Mouse (Mus musculus) testis, adult 2 months (tissue): ENCODE results near the gene Pea15a. TPM values are rescaled to one million over a fixed set of nuclear protein-coding genes. Genes with fewer than 3 reads are reported as not detected.
"Not testable (repeated sequence)": the region's sequence is repeated elsewhere in the genome, so short reads cannot be mapped to it uniquely, and the experiment has no call there.

Source experiments
- H3K27ac ChIP-seq: fragments of 200-500 bp; 2 replicates; pipeline ENCODE4 v1.5.1; 2012; ENCODE audit warnings: low read depth, low read length; ENCODE audit not compliant: control insufficient read depth, insufficient read depth
- H3K27me3 ChIP-seq: fragments of 200-500 bp; 2 replicates; pipeline ENCODE4 v1.6.1; 2012; ENCODE audit warnings: mild to moderate bottlenecking, low read length, moderate library complexity; ENCODE audit not compliant: control insufficient read depth, insufficient read depth
- H3K36me3 ChIP-seq: fragments of 200-500 bp; 2 replicates; pipeline ENCODE4 v1.6.1; 2012; ENCODE audit warnings: mild to moderate bottlenecking, low read length; ENCODE audit not compliant: control insufficient read depth, insufficient read depth
- H3K4me1 ChIP-seq: fragments of 200-500 bp; 2 replicates; pipeline ENCODE4 v1.6.1; 2012; ENCODE audit warnings: low read length; ENCODE audit not compliant: control insufficient read depth, insufficient read depth
- H3K4me3 ChIP-seq: fragments of 200-500 bp; 2 replicates; pipeline ENCODE4 v1.5.1; 2012; ENCODE audit warnings: low read depth, mild to moderate bottlenecking, low read length, moderate library complexity, mixed read lengths; ENCODE audit not compliant: control insufficient read depth
- CTCF ChIP-seq: fragments of 200-500 bp; IDR thresholded peaks from 2 replicates; pipeline ENCODE4 v1.5.1; 2012; ENCODE audit warnings: low read depth, mild to moderate bottlenecking, inconsistent platforms, low read length, moderate library complexity; ENCODE audit not compliant: control insufficient read depth, insufficient read depth, insufficient replicate concordance
- POLR2A ChIP-seq: fragments of 200-500 bp; IDR thresholded peaks from 2 replicates; pipeline ENCODE4 v1.6.1; 2012; ENCODE audit warnings: low read depth, mild to moderate bottlenecking, inconsistent platforms, low read length, moderate library complexity; ENCODE audit not compliant: control insufficient read depth
- polyA plus RNA-seq: library from polyadenylated mRNA; depleted of rRNA; stranded (reverse); fragments of >200 nt; gene quantifications from 2 replicates; pipeline ENCODE4 v1.2.3, GENCODE M21; 2012; rRNA removed

Gene Pea15a
- 15.8 and 17.5 TPM in 2 replicates for polyA plus RNA-seq

DNA sequence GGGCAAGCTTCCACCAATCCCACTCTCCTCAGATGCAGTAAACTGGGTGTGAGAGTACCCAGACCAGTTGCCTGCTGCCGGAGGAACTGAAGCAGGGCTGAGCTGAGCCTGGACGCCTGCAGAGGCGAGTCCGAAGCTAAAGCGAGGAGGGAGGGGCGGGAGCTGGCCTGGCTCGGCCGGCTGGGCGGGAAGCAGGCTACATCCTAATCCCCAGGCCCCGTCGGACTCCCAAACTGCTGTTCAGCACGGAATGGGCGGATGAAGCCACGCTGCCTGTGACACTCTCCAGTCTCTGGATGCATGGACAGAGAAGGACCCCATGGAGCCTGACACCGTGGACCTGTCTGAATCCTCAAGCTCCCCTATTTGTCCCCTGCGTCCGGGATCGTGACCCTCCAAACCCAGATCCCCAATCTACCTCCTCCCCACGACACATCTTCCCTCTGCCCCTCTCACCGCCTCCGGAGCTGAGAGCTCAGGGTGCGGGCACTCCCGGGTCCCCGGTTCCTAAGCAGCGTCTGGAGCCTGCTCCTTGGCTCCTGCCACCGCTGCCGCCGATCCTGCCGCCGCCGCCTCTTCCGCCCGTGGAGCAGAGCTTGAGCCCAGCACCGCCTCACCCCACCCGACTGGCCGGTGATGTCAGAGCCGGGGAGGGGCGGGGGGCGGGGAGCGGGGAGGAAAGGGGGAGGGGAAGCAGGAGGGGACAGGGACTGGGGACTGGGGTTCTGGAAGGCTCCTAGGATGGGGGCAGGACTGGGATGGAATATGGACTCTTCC, at the start of gene Pea15a:
TSS of gene Pea15a (minus strand) at position 664 of the 777 bp plus-strand sequence.
- Histone ChIP-seq H3K27ac (peak within 1 kb of the TSS; percentile 81), H3K27me3 (no peaks in the 10 kb centered on the region), H3K4me1 (peaks cover 31% of the 10 kb centered on the region), H3K4me3 (peak within 1 kb of the TSS; percentile 87), H3K36me3 (no peaks in the 10 kb centered on the region)
- TF ChIP-seq CTCF (no peak), POLR2A (no peak)

DNA sequence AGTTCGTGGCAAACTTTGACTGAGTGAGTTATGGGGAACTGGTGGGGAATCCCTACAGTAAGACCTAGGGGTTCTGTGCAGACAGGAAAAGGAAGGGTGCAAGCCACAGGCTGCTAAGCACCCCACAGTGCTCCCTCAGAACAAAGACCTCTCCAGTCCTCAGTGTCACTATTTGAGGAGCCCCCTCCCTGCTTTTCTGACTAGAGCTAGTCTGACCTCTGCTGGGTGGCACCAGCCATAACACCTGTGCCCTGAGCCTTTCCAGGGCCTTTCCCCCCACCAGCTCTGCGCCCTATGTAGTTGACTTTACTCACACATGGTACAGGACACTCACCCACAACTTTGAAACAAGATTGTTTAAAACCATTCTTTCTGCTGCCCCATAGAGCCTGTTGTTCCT, 41.1 kb upstream of the Pea15a start:
- Histone ChIP-seq H3K27ac (no peak overlapping the region), H3K36me3 (no peaks in the 10 kb centered on the region), H3K4me1 (peaks cover 4% of the 10 kb centered on the region), H3K4me3 (no peak overlapping the region), H3K27me3 (no peaks in the 10 kb centered on the region)
- TF ChIP-seq POLR2A = no peak
- peak; percentile 29; the same call in 1 of the 2 replicates for TF ChIP-seq CTCF

DNA sequence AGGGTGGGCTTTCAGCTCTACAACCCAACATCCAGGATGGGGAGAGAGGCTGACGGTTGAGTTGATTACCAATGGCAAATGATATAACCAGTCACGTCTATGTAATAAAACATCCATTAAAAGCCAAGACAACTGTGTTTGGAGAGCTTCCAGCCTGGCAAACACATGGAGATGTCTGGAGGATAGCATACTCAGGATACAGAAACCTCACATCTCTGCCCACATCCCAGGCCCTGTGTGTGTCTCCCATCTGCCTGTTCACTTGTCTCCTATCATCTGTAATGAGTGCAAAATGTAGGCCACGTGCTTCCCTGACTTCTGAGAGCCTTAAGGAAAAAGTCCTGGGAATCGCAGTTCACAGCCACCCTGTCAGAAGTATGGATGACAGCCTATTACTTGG, 40.6 kb upstream of the Pea15a start:
- TF ChIP-seq POLR2A (no peak), CTCF (no peak)
- H3K36me3 ChIP-seq = no peaks in the 10 kb centered on the region
- H3K27ac ChIP-seq = no peak overlapping the region
- H3K4me1 ChIP-seq = peaks cover 4% of the 10 kb centered on the region
- no peak overlapping the region for H3K4me3 ChIP-seq
- H3K27me3 ChIP-seq = no peaks in the 10 kb centered on the region

DNA sequence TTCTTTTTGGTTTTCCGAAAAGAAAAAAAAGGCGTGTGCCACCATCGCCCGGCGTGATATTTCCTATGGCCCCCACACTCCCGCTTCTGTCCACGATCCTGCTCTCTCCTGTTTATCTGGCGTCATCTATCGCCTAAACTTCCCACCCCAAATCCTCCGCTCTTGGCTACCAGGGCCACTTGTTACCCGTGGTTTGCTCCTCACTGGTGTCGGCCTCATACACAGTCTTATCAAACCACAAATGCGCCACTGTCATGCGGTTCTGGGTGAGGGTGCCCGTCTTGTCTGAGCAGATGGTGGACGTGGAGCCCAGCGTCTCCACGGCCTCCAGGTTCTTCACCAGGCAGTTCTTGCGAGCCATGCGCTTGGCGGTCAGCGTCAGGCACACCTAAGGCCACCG, 38.0 kb upstream of the Pea15a start:
- not testable (repeated sequence) for H3K27ac ChIP-seq, H3K4me3 ChIP-seq, H3K4me1 ChIP-seq, H3K27me3 ChIP-seq, H3K36me3 ChIP-seq

DNA sequence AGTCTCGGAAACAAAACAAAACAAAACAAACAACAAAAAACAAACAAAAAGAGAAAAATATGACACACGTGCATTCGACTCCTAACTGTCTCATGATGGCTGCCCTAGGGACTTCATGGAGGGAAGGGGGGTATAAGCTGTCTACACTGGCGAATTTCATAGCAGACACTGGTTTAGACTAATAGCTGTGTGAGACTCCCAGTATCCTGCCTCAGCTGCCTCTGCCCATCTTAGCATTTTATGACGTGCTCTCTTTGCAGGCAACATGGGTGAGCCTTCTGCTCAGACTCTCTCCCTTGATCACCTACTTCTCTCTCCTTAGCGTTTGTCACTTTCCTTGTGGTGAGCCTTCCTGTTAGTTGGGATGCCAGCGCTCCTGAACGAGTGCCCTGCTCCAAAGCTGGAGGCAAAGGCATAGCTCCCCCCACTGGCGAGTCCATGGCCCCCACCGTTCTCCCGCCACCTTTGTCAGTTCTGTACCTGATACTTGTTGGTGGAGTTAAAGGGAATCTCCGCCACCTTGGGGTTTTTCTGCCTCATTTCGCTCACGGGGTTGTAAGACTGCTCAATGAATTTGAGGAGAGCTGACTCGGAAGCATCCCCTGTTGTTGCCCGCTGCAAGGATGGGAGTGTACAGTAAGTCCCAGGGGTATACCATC, 37.1 kb upstream of the Pea15a start:
- no peaks in the 10 kb centered on the region for H3K36me3 ChIP-seq
- H3K4me3 ChIP-seq = no peak overlapping the region
- H3K4me1 ChIP-seq = peaks cover 4% of the 10 kb centered on the region
- H3K27me3 ChIP-seq = no peaks in the 10 kb centered on the region
- H3K27ac ChIP-seq = no peak overlapping the region
- no peak for TF ChIP-seq CTCF

DNA sequence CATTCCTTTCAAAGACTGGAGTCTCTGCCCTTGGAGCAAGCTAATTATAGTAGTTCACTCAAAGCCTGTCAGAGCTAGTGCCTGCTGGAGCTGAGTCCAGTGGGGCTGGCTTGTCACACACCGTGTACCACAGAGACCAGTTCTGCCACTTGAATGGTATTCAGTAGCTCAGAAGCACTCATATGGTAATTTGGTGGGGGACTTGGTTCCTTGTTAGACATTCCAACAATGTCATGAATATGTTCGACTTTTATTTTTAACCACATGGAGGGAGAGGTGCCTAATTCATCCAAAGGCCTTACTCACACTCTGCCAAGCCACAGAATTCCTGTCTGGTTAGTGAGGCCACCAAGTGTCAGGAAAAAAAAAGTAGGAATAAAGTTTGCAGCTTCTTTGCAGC, 35.8 kb upstream of the Pea15a start:
- no peak for TF ChIP-seq CTCF
- no peak for TF ChIP-seq POLR2A
- no peak overlapping the region for H3K27ac ChIP-seq

DNA sequence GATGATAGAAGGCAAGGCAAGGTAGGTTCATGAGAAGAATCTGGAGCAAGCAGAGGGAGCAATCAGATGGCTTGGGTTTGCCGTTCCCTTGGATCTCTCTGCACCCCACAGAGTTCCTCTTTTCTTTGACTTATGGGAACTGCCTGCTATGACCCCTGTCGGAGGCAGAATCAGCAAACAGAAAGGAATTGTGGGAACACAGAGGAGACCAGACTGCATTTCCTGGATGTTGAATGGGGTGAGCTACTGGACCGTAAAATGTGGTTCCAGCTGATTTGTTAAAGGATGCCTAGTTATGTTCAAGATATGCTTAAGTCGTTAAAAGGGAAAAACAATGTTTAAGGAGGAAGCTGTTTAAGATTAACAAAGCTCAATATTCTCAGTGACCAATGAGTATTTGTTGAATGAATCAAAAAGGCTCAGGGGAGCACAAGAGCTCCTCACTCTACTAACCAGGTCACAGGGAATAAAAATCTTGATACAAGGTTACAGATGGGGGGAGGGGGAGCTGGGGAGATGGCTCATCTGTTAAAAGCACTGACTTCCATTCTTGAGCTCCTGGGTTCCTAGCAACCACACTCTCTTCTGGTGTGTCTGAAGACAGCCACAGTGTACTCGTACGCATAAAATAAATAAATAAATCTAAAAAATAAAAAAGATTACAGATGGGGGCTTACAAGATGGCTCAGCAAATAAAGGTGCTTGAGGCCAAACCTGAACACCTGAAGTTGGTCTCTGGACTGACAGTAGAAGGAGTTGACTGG, 34.5 kb upstream of the Pea15a start:
- Histone ChIP-seq H3K27ac (no peak overlapping the region), H3K4me3 (no peak overlapping the region), H3K27me3 (no peaks in the 10 kb centered on the region), H3K4me1 (peaks cover 5% of the 10 kb centered on the region), H3K36me3 (no peaks in the 10 kb centered on the region)
- no peak for TF ChIP-seq CTCF
- TF ChIP-seq POLR2A = no peak

More for the DNA sequence above, 35.8 kb upstream of the Pea15a start:
- H3K4me1 ChIP-seq = peaks cover 4% of the 10 kb centered on the region
- H3K4me3 ChIP-seq = no peak overlapping the region
- no peaks in the 10 kb centered on the region for H3K27me3 ChIP-seq
- H3K36me3 ChIP-seq = no peaks in the 10 kb centered on the region
